Mouse (Mus musculus): ENCODE results near the gene Hspg2.

The Hspg2 gene

DNA sequence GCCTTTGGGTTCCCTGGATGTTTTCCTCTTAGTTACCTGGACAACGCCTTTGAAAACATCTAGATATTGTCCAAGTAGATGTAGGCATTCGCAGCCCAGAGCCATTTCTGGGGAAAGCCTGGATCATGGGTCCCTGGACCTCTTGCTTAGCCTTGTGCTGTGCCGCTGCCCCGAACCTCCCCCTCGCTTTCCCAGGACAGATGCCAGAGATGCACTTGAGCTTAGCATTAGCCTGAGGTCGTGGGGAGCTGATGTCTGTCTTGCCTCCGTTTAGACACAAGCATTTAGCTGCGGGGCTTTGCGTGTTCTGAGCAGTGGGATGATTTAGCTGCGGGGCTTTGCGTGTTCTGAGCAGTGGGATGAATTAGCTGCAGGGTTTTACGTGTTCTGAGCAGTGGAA is 31.6 kb downstream of the Hspg2 start:
- DNase-seq (ENCODE audit: low spot score in 2 of 2): no peak

GRCm38 (mm10) chr4:137500953-137501352 is 32.4 kb downstream of the Hspg2 start:
- no peak for DNase-seq (ENCODE audit: low spot score in 2 of 2)

- no peak for DNase-seq (ENCODE audit: low spot score in 2 of 2)
Observed at GRCm38 (mm10) chr4:137502183-137502582, 33.6 kb downstream of the Hspg2 start.

- DNase-seq (ENCODE audit: low spot score in 2 of 2): no peak
Observed at GRCm38 (mm10) chr4:137502801-137503200, 34.2 kb downstream of the Hspg2 start.

- no peak for DNase-seq (ENCODE audit: low spot score in 2 of 2)
Observed at GRCm38 (mm10) chr4:137503509-137503971, 35.0 kb downstream of the Hspg2 start.

DNA sequence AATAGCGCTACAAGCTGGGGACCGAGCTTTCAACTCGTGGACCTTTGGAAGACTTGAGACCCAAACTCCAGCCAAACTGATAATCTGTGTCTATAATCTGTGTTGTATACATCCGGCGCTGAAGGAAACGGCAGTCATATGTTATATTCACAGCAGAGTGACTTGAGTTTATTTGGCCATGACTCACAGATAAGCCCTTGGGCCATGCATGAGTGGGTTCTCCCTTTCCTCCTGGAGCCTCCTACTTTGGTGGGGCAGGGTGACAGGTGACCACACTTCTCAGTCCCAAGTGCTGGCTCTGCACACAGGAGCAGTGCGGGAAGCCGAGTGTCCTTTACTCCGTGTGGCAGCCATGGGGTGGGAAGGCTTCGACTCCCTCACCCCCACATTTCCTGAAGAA is 38.1 kb downstream of the Hspg2 start:
- no peak for DNase-seq (ENCODE audit: low spot score in 2 of 2)

DNA sequence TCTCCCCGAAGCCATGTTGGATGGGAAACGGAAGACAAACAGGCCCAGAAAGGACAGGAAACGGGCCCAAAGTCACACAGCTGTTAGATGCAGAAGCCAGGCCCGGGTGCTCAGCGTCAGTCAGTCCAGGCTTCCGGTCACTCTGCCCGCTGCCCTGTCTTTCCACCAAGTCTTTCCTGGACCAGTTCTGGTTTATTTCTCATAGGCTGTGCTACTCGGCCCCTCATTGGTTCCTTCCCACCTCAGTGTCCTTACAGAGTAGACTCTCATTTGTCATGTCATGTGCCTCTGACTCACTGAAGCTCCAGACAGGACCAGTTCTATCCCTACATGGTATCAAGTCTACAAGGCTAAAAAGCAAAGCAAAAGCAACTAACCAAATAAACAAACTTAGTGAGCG is 41.0 kb downstream of the Hspg2 start:
- DNase-seq (ENCODE audit: low spot score in 2 of 2): no peak

- peak in 1 of 2 experiments; percentile 8 for DNase-seq (ENCODE audit: low spot score in 2 of 2)
Observed at GRCm38 (mm10) chr4:137510021-137510696, 41.6 kb downstream of the Hspg2 start.

- no peak for DNase-seq (ENCODE audit: low spot score in 2 of 2)
Observed at GRCm38 (mm10) chr4:137512897-137513296, 44.3 kb downstream of the Hspg2 start.

DNA sequence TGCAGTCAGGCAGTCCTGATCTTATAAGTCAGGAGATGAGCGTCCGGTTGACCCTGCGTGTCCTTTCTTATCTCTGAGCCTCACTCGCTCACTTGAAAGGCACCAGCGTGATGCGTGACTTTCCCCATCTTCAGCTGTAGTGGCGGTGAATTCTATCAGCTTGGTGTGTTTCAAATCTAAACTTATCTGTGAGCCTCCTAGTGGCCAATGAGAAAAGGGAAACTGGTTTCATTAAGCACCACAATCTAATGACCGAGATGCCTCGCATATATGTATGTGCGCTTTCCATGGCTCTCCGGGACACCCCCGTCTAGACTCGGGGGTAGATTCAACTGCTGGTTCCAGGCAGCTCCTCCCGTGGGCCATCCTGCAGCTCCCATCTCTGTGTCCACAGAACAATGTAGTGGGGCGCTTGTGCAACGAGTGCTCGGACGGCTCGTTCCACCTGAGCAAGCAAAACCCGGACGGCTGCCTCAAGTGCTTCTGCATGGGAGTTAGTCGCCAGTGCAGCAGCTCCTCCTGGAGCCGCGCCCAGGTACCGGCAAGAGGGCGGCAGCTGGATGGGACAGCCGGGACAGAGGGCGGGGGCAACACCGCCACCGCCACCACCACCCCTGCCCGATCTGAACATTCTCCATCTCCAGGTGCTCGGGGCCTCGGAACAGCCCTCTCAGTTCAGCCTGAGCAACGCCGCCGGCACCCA is 49.6 kb downstream of the Hspg2 start:
- DNase-seq (ENCODE audit: low spot score in 2 of 2): no peak

DNA sequence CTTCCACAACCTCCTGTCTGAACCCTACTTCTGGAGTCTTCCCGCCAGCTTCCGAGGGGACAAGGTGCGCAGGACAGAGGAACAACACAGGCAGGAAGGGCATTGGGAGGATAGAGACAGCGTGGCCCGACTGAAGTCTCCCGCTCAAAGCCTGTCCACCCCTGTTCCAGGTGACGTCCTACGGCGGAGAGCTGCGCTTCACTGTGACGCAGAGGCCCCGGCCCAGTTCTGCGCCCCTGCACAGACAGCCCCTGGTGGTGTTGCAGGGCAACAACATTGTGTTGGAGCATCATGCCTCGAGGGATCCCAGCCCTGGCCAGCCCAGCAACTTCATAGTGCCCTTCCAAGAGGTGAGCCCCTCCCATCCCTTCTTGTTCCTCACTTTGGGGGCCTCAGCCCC is 50.2 kb downstream of the Hspg2 start:
- no peak for DNase-seq (ENCODE audit: low spot score in 2 of 2)

DNA sequence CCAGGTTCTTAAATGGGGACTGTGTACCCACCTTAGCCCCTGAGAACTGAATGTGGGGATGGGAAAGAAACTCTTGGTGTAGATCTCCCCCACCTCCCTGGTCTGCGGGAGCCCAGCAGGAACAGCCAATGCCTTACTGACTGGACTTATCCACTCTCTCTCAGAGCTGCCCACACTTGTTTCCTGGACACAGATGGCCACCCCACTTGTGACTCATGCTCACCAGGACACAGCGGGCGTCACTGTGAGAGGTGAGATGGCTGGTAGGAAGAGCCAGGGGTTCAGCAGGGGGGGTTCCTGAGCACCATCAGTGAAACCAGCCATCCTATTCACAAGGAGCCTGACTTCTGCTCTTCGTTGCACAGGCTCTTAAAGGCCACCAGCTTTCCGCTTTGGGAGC is 51.8 kb downstream of the Hspg2 start:
- peak; percentile 23 to 29 for DNase-seq (ENCODE audit: low spot score in 2 of 2)

DNA sequence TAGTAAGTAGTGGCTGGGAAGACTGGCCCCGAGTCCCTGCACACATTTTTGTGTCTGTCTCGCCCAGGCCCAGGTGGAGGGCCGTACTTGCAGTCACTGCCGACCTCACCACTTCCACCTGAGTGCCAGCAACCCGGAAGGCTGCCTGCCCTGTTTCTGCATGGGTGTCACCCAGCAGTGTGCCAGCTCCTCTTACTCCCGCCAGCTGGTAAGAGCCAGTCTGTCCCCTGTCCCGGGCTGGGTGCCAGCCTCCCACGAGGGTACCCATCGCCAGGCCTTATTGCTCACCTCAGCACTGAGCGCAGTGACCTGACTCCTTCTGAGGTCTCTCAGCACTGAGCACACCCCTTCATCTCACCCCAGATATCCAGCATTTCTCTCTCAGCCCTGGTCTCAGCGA is 53.4 kb downstream of the Hspg2 start:
- no peak for DNase-seq (ENCODE audit: low spot score in 2 of 2)

GRCm38 (mm10) chr4:137525426-137525825 is 56.9 kb downstream of the Hspg2 start:
- DNase-seq (ENCODE audit: low spot score in 2 of 2): no peak

GRCm38 (mm10) chr4:137527368-137527767 is 58.8 kb downstream of the Hspg2 start:
- DNase-seq (ENCODE audit: low spot score in 2 of 2): no peak

GRCm38 (mm10) chr4:137527872-137528271 is 59.3 kb downstream of the Hspg2 start:
- DNase-seq (ENCODE audit: low spot score in 2 of 2): no peak

DNA sequence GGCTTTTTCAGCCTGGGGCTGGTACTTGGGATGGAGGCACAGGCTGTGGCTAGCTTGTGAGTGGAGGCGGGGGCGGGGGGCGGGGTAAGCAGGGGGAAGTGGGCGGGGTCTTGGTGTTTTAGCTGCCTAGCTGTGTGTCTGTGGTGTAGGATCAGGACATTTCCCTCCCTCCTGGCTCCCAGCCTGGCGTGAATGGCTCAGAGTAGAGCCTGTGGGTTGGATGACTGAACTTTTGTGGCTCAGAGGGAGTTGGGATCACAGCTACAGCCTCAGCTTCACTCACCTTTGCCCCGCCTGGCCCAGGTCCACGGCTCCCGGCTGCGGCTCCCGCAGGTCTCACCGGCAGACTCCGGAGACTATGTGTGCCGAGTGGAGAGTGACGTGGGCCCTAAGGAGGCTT is 71.8 kb downstream of the Hspg2 start:
- DNase-seq (ENCODE audit: low spot score in 2 of 2): no peak

DNA sequence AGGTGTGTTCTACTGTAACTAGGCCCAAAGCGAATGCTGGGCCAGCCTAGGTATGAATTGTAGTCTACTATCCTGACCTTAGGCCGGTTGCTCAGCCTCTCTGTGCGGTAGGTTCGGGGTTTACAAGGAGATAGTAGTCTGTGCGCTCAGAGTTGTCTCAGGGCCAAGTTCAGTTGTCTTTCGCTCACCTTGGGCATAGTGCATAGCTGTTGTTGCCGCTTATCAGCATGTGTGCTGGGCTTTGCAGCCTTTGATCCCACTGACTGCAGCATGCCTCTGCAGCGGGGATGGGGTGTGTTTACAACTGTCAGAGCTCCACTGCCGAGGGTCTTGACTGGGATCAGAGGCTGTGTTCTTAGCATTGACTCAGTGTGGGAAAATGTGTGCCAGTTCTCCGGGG is 74.4 kb downstream of the Hspg2 start:
- DNase-seq (ENCODE audit: low spot score in 2 of 2): no peak

DNA sequence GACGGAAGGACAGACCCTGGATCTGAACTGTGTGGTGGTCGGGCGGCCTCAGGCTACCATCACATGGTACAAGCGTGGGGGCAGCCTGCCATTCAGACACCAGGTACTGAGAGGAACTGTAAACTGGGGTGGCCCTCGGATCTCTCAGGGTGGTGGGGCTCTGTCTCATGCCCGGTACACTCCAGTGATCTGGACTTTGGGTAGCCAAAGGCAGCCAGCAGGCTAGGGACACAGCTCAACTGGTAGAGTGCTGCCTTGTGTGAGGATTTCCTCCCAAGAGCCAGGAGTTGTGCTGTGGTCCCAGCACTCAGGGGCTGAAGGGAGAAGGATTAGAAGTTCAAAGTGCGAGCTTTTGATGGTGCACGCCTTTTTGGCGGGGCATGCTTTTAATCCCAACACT is 77.0 kb downstream of the Hspg2 start:
- no peak for DNase-seq (ENCODE audit: low spot score in 2 of 2)

DNA sequence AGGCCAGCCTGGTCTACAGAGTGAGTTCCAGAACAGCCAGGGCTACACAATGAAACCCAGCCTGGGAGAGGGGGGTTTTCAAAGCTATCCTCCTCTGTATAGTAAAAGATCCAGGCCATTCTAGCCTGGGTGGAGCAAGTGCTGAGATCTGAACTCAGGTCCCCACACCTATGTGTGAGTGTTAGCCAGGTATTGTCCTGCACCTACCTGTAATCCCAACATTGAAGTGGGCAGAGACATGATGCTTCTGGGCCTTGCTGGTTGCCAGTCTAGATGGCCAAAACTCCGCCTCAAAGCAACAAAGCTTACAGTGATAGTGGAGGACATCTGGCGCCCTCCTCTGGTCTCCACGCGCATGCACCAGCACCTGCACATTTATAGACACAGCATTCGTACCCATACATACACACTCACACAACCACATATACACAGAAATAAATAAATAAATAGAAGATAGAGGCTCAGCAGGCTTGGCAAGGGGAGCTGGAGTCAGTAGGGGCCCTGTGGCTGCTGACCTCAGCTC is 77.5 kb downstream of the Hspg2 start:
- DNase-seq (ENCODE audit: low spot score in 2 of 2): peak in 1 of 2 experiments; percentile 31

- DNase-seq (ENCODE audit: low spot score in 2 of 2): no peak
Observed at GRCm38 (mm10) chr4:137553466-137553865, 84.9 kb downstream of the Hspg2 start.

DNA sequence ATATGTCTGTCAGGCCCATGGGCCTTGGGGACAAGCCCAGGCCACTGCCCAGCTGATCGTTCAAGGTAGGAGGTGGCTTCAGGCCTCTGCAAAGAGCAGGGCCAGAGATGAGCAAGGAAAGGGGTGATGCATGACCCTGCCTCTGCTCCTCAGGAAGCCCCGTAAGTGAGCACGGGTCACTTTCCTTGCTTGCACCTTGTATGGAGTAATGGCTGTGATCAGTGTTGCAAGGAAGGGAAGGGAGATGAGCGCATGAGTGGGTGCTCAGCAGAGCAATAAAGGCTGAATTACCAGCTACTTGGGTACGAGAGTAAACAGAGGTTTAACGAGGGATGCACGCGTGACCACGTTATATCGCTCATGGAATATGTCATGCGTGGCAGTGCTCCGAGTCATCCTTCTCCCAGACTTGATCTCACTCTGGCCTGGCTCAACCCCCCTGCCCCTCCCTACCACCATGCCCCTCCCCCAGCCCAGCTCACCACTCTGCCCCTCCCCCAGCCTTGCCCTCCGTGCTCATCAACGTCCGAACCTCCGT is 88.2 kb downstream of the Hspg2 start:
- DNase-seq (ENCODE audit: low spot score in 2 of 2): no peak

- no peak for DNase-seq (ENCODE audit: low spot score in 2 of 2)
Observed at GRCm38 (mm10) chr4:137569873-137570272, 101.3 kb downstream of the Hspg2 start.

All from right cerebral cortex, adult 2 months (tissue).